ENCODE assay signal across 27 mouse cellular contexts in the genomic region with DNA sequence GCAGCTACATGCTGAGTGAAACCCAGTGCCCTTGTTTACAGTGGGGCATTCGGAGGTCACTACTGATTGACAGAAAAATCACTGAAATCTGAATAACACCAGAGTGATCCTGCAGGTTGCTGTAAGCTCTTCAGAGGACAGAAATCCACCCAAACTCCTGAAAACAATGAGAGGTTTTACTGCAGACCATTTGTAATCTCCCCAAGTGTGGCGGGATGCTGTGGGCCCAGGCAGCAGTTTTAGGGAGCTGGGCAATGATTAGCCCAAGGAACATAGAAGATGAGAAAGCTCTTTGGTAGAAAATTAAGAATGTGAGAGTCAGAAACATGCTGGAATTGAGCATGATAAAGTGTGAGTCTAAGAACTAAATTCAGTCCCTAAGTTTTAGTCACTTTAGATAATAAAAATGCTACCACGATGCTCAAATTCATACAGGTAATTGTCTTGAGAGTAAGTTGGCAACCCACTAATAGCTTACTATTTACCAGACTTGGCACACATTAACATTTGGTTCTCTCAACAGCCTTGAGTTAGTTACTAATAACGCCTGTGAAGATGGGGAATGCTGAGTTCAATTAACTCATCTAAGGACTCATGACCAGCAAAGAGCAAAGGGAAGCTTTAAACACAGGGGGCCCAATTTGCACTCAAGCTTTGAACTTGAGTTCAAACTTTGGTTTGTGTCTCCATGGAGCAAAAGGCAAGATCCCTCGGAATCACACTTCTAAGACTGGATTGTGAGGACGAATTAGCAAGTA. TPM values are rescaled to one million over a fixed set of nuclear protein-coding genes. Genes with fewer than 3 reads are reported as not detected.
A peak's percentile ranks its signal among the peaks of the same experiment; 100 is the strongest.
DNase-seq lines count a peak whose midpoint lies in the region; ATAC-seq and TF ChIP-seq lines count a peak whose summit lies in the region.
"Had no signal": no experiment of that assay in that cellular context is flagged by ENCODE, and none has a peak within 500 bp of the region (broad histone marks: within the 10 kb centered on the region; RNA-seq: fewer than 3 reads in every experiment).

No protein-coding gene starts in this region.

- no peak for TF ChIP-seq CTCF in kidney, postnatal 0 days (IDR thresholded peaks at IDR 0.05; ENCODE audit: low read depth)

- peak; percentile 89 for ATAC-seq in kidney, embryonic 15.5 days (replicated peaks; ENCODE audit: low FRiP score)
- peak; percentile 88 for ATAC-seq in kidney, postnatal 0 days (replicated peaks; ENCODE audit: low FRiP score, low read depth)
- ATAC-seq: CD4-positive, CD25-positive, alpha-beta regulatory T cell, adult 4 months; forebrain, embryonic 15.5 days had no signal

- no peaks in the 10 kb centered on the region for H3K9me3 ChIP-seq in kidney, embryonic 15.5 days (replicated peaks)
- H3K9me3 ChIP-seq in kidney, postnatal 0 days (replicated peaks; ENCODE audit: low read length) = no peaks in the 10 kb centered on the region
- H3K9me3 ChIP-seq: embryonic facial prominence, embryonic 10.5 days; forebrain, embryonic 12.5 days; forebrain, embryonic 15.5 days; heart, embryonic 10.5 days; heart, embryonic 13.5 days had no signal

- H3K27ac ChIP-seq in kidney, embryonic 15.5 days = peak overlapping the region; percentile 79
- peak overlapping the region; percentile 55 for H3K27ac ChIP-seq in kidney, postnatal 0 days
- H3K27ac ChIP-seq: embryonic facial prominence, embryonic 10.5 days; embryonic facial prominence, embryonic 13.5 days; forebrain, embryonic 12.5 days; forebrain, embryonic 15.5 days; heart, adult 2 months; heart, embryonic 10.5 days; heart, embryonic 13.5 days; hindbrain, embryonic 14.5 days had no signal

- DNase-seq in kidney, adult 8-10 months = peak; percentile 11 to 47
- no peak for DNase-seq in kidney, postnatal 10 days
- DNase-seq in kidney, postnatal 0 days (ENCODE audit: low spot score) = peak; percentile 47
- no peak for DNase-seq in frontal cortex, postnatal 25 days (ENCODE audit: low spot score in 2 of 2)
- DNase-seq in spleen, postnatal 36 days (ENCODE audit: low spot score in 2 of 2) = no peak
- DNase-seq: adrenal gland, adult 2 months; adrenal gland, postnatal 14 days; cerebellum, adult 11-12 months; cerebellum, adult 8-10 months; cerebellum, postnatal 10 days; cerebellum, postnatal 36 days; embryo, embryonic 11 days; gastrocnemius, postnatal 10 days; gastrocnemius, postnatal 36 days; heart, adult 2 months; heart, postnatal 14 days; heart, postnatal 4 days had no signal

- no peak overlapping the region for H3K9ac ChIP-seq in kidney, embryonic 15.5 days
- no peak overlapping the region for H3K9ac ChIP-seq in kidney, postnatal 0 days (ENCODE audit: low read depth, low read length)
- H3K9ac ChIP-seq: embryonic facial prominence, embryonic 13.5 days; forebrain, embryonic 12.5 days; forebrain, embryonic 15.5 days; heart, embryonic 13.5 days; hindbrain, embryonic 14.5 days had no signal

- 64% methylated on average over 6 of the region's 6 CpGs for WGBS in kidney, embryonic 15.5 days
- 59% methylated on average over 6 of the region's 6 CpGs for WGBS in kidney, postnatal 0 days

- H3K4me3 ChIP-seq in kidney, embryonic 15.5 days (replicated peaks) = no peak overlapping the region
- H3K4me3 ChIP-seq in kidney, postnatal 0 days (replicated peaks; ENCODE audit: low read depth, low read length) = no peak overlapping the region
- H3K4me3 ChIP-seq: embryonic facial prominence, embryonic 10.5 days; embryonic facial prominence, embryonic 13.5 days; erythroblast, embryonic 14.5 days; forebrain, embryonic 12.5 days; forebrain, embryonic 15.5 days; heart, adult 2 months; heart, embryonic 10.5 days; heart, embryonic 13.5 days had no signal

- H3K36me3 ChIP-seq in kidney, embryonic 15.5 days = no peaks in the 10 kb centered on the region
- no peaks in the 10 kb centered on the region for H3K36me3 ChIP-seq in kidney, postnatal 0 days (ENCODE audit: insufficient read depth, low read length)
- H3K36me3 ChIP-seq: embryonic facial prominence, embryonic 10.5 days; embryonic facial prominence, embryonic 13.5 days; forebrain, embryonic 12.5 days; forebrain, embryonic 15.5 days; heart, embryonic 10.5 days; heart, embryonic 13.5 days had no signal

- H3K27me3 ChIP-seq in kidney, embryonic 15.5 days = no peaks in the 10 kb centered on the region
- H3K27me3 ChIP-seq in kidney, postnatal 0 days (ENCODE audit: insufficient read depth, low read length) = no peaks in the 10 kb centered on the region
- H3K27me3 ChIP-seq: embryonic facial prominence, embryonic 13.5 days; forebrain, embryonic 12.5 days; forebrain, embryonic 15.5 days; heart, embryonic 13.5 days had no signal

- no peak overlapping the region for H3K4me2 ChIP-seq in kidney, embryonic 15.5 days
- no peak overlapping the region for H3K4me2 ChIP-seq in kidney, postnatal 0 days (ENCODE audit: low read length)
- H3K4me2 ChIP-seq: embryonic facial prominence, embryonic 13.5 days; forebrain, embryonic 12.5 days; forebrain, embryonic 15.5 days; heart, embryonic 13.5 days; hindbrain, embryonic 14.5 days had no signal

- H3K4me1 ChIP-seq in kidney, embryonic 15.5 days = no peaks in the 10 kb centered on the region
- no peaks in the 10 kb centered on the region for H3K4me1 ChIP-seq in kidney, postnatal 0 days (replicated peaks; ENCODE audit: insufficient read depth, low read length)
- H3K4me1 ChIP-seq: embryonic facial prominence, embryonic 10.5 days; embryonic facial prominence, embryonic 13.5 days; forebrain, embryonic 12.5 days; forebrain, embryonic 15.5 days; heart, embryonic 10.5 days; heart, embryonic 13.5 days had no signal

RNA-seq across cellular contexts. Expression of gene Mettl14, which starts 26.1 kb away (rescaled TPM):
- polyA plus RNA-seq in kidney, embryonic 15.5 days (2015; fragmentation: Nextera tagmentation; extraction: Ambion mirVana) = 29.0 and 30.8 TPM in 2 replicates
- polyA plus RNA-seq in kidney, postnatal 0 days (2015; fragmentation: Nextera tagmentation; extraction: Ambion mirVana) = 21.5 and 23.2 TPM in 2 replicates

RNA-seq across cellular contexts. Expression of gene Prss12, which starts 34.7 kb away (rescaled TPM):
- polyA plus RNA-seq in kidney, embryonic 15.5 days (2015; fragmentation: Nextera tagmentation; extraction: Ambion mirVana) = 5.6 and 6.8 TPM in 2 replicates
- 6.3 and 7.0 TPM in 2 replicates for polyA plus RNA-seq in kidney, postnatal 0 days (2015; fragmentation: Nextera tagmentation; extraction: Ambion mirVana)
- polyA plus RNA-seq: erythroblast, embryonic 14.5 days had no signal

Comparison
In these comparisons a context has a peak if more than half of its experiments do, and no peak if none do; other contexts are left out.
1. DNase-seq: peak in kidney, adult 8-10 months (2 of 2) and kidney, postnatal 0 days (single experiment); none in kidney, postnatal 10 days (single experiment), frontal cortex, postnatal 25 days (0 of 2) and spleen, postnatal 36 days (0 of 2).